Mouse (Mus musculus): ENCODE data around the gene Trmt2b.

DNA sequence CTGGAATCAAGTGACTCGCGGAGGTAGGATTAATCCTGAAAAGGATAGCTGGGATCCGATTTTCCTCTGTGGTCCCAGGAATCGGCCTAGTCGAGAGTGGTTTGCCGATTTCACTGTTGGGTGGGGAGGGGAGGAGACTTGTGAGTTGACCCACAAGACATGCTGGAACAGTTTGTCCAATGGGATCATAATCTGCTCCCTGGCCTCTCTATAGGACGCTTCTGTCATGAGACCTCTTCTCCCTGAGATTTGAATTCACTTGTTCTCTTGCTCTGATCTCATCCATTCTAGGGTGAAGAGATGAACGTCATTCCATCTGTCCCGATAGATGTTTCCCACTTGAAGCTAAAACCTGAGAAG lies 31.5 kb upstream of the Trmt2b start:
- no peak for TF ChIP-seq POLR2A (IDR thresholded peaks at IDR 0.05; ENCODE audit: borderline replicate concordance, extremely low read depth, low read depth, low read length)
- no peak for TF ChIP-seq CTCF (IDR thresholded peaks at IDR 0.05; ENCODE audit: insufficient read depth, low read length)

Data from lung, adult 2 months (tissue).